Mouse (Mus musculus) limb, embryonic 10.5 days (tissue): Measurements from ENCODE around the gene Dcaf8. TPM values are rescaled to one million over a fixed set of nuclear protein-coding genes. Genes with fewer than 3 reads are reported as not detected.

Experiments used
- DNase-seq: peaks from one replicate; pipeline ENCODE4 v3.0.0-alpha.2; 2017; ENCODE audit warnings: low spot score
- H3K27ac ChIP-seq: fragments of 300-500 bp; sonication (generic); 2 replicates; pipeline ENCODE4 v1.5.1; 2016; ENCODE audit warnings: mild to moderate bottlenecking
- H3K27me3 ChIP-seq: fragments of 300-500 bp; sonication (generic); 2 replicates; pipeline ENCODE4 v1.6.1; 2016; ENCODE audit warnings: low read depth, mild to moderate bottlenecking; ENCODE audit not compliant: poor library complexity, severe bottlenecking
- H3K36me3 ChIP-seq: fragments of 300-500 bp; sonication (generic); 2 replicates; pipeline ENCODE4 v1.6.1; 2016; ENCODE audit warnings: mild to moderate bottlenecking, moderate library complexity
- H3K4me1 ChIP-seq: fragments of 300-500 bp; sonication (generic); 2 replicates; pipeline ENCODE4 v1.6.1; 2016
- H3K4me3 ChIP-seq: fragments of 300-500 bp; sonication (generic); 2 replicates; pipeline ENCODE4 v1.5.1; 2016; ENCODE audit warnings: mild to moderate bottlenecking, moderate library complexity
- H3K9me3 ChIP-seq: fragments of 300-500 bp; sonication (generic); replicated peaks from 2 replicates; pipeline ENCODE4 v1.6.1; 2016; ENCODE audit warnings: mild to moderate bottlenecking
- WGBS: fragments of 180-500 bp; shearing (Covaris S2); methylation state at CpG from one replicate; pipeline ENCODE4 v1.1.7; 2016; 5-methylcytosine and 5-hydroxymethylcytosine counted together
- polyA plus RNA-seq: library from polyadenylated mRNA; unstranded; fragments of >200 nt; fragmentation: Nextera tagmentation; extraction: Ambion mirVana; gene quantifications from 2 replicates; pipeline ENCODE4 v1.2.1, GENCODE M21; 2016

Dcaf8 gene
- polyA plus RNA-seq, 1 experiment from 2014 or later, result 156 TPM

- H3K27ac ChIP-seq, result no peak overlapping the region
- peaks cover 56% of the 10 kb centered on the region for H3K36me3 ChIP-seq
- DNase-seq, result no peak
- WGBS, result 91% methylated on average over 15 of the region's 15 CpGs
- H3K9me3 ChIP-seq, result no peaks in the 10 kb centered on the region
- no peak overlapping the region for H3K4me3 ChIP-seq
- no peaks in the 10 kb centered on the region for H3K27me3 ChIP-seq
- peaks cover 13% of the 10 kb centered on the region for H3K4me1 ChIP-seq
These were observed 19.3 kb upstream of the Dcaf8 start for GRCm38 (mm10) chr1:172128563-172128962.

- no peak overlapping the region for H3K4me3 ChIP-seq
- peaks cover 58% of the 10 kb centered on the region for H3K36me3 ChIP-seq
- WGBS, result 84% methylated on average over 2 of the region's 2 CpGs
- H3K9me3 ChIP-seq, result no peaks in the 10 kb centered on the region
- H3K27me3 ChIP-seq, result no peaks in the 10 kb centered on the region
- H3K4me1 ChIP-seq, result peaks cover 13% of the 10 kb centered on the region
- no peak overlapping the region for H3K27ac ChIP-seq
- DNase-seq, result no peak
These were observed 18.8 kb upstream of the Dcaf8 start for GRCm38 (mm10) chr1:172129108-172129507.

GRCm38 (mm10) chr1:172129780-172130179, 18.1 kb upstream of the Dcaf8 start:
- H3K36me3 ChIP-seq, result peaks cover 65% of the 10 kb centered on the region
- no peak overlapping the region for H3K27ac ChIP-seq
- H3K9me3 ChIP-seq, result no peaks in the 10 kb centered on the region
- peaks cover 13% of the 10 kb centered on the region for H3K4me1 ChIP-seq
- WGBS, result 93% methylated on average over 5 of the region's 5 CpGs
- DNase-seq, result no peak
- H3K27me3 ChIP-seq, result no peaks in the 10 kb centered on the region
- no peak overlapping the region for H3K4me3 ChIP-seq

- WGBS, result 77% methylated on average over 7 of the region's 7 CpGs
These were observed 15.6 kb upstream of the Dcaf8 start for GRCm38 (mm10) chr1:172132319-172132718.

GRCm38 (mm10) chr1:172133535-172133934, 14.3 kb upstream of the Dcaf8 start:
- peaks cover 82% of the 10 kb centered on the region for H3K36me3 ChIP-seq
- H3K4me3 ChIP-seq, result no peak overlapping the region
- H3K9me3 ChIP-seq, result no peaks in the 10 kb centered on the region
- no peak overlapping the region for H3K27ac ChIP-seq
- DNase-seq, result no peak
- 89% methylated on average over 7 of the region's 7 CpGs for WGBS
- peaks cover 7% of the 10 kb centered on the region for H3K4me1 ChIP-seq
- no peaks in the 10 kb centered on the region for H3K27me3 ChIP-seq

More at GRCm38 (mm10) chr1:172132319-172132718, 15.6 kb upstream of the Dcaf8 start:
- H3K9me3 ChIP-seq, result no peaks in the 10 kb centered on the region
- peaks cover 86% of the 10 kb centered on the region for H3K36me3 ChIP-seq
- no peaks in the 10 kb centered on the region for H3K27me3 ChIP-seq
- H3K27ac ChIP-seq, result no peak overlapping the region
- H3K4me3 ChIP-seq, result no peak overlapping the region
- H3K4me1 ChIP-seq, result peaks cover 11% of the 10 kb centered on the region
- DNase-seq, result no peak

GRCm38 (mm10) chr1:172134072-172134471, 13.8 kb upstream of the Dcaf8 start:
- H3K4me1 ChIP-seq, result peaks cover 6% of the 10 kb centered on the region; the same call in 1 of the 2 replicates
- DNase-seq, result no peak
- 91% methylated on average over 4 of the region's 4 CpGs for WGBS
- no peak overlapping the region for H3K4me3 ChIP-seq
- H3K9me3 ChIP-seq, result no peaks in the 10 kb centered on the region
- no peak overlapping the region for H3K27ac ChIP-seq
- H3K36me3 ChIP-seq, result peaks cover 77% of the 10 kb centered on the region
- H3K27me3 ChIP-seq, result no peaks in the 10 kb centered on the region

- Histone ChIP-seq H3K9me3 (no peaks in the 10 kb centered on the region), H3K27ac (no peak overlapping the region), H3K4me1 (peaks cover 10% of the 10 kb centered on the region; the same call in 1 of the 2 replicates), H3K4me3 (no peak overlapping the region), H3K36me3 (peaks cover 17% of the 10 kb centered on the region), H3K27me3 (no peaks in the 10 kb centered on the region)
- WGBS, result 82% methylated on average over 2 of the region's 2 CpGs
- no peak for DNase-seq
These were observed 7.7 kb upstream of the Dcaf8 start for GRCm38 (mm10) chr1:172140160-172140559.

GRCm38 (mm10) chr1:172140825-172141224, 7.1 kb upstream of the Dcaf8 start:
- WGBS, result 86% methylated on average over 1 of the region's 1 CpGs
- Histone ChIP-seq H3K4me3 (no peak overlapping the region), H3K27ac (no peak overlapping the region), H3K27me3 (no peaks in the 10 kb centered on the region), H3K36me3 (peaks cover 10% of the 10 kb centered on the region), H3K9me3 (no peaks in the 10 kb centered on the region), H3K4me1 (peaks cover 10% of the 10 kb centered on the region; the same call in 1 of the 2 replicates)
- no peak for DNase-seq

- WGBS, result 81% methylated on average over 3 of the region's 3 CpGs
- H3K27me3 ChIP-seq, result no peaks in the 10 kb centered on the region
- H3K27ac ChIP-seq, result no peak overlapping the region
These were observed 6.4 kb upstream of the Dcaf8 start for GRCm38 (mm10) chr1:172141529-172141928.

GRCm38 (mm10) chr1:172143570-172143969, 4.3 kb upstream of the Dcaf8 start:
- H3K9me3 ChIP-seq, result no peaks in the 10 kb centered on the region
- DNase-seq, result no peak
- no peaks in the 10 kb centered on the region for H3K27me3 ChIP-seq
- 45% methylated on average over 1 of the region's 1 CpGs for WGBS
- no peaks in the 10 kb centered on the region for H3K36me3 ChIP-seq
- peaks cover 15% of the 10 kb centered on the region for H3K4me1 ChIP-seq
- H3K27ac ChIP-seq, result no peak overlapping the region
- H3K4me3 ChIP-seq, result no peak overlapping the region

More at GRCm38 (mm10) chr1:172141529-172141928, 6.4 kb upstream of the Dcaf8 start:
- H3K4me3 ChIP-seq, result no peak overlapping the region
- DNase-seq, result no peak
- no peaks in the 10 kb centered on the region for H3K9me3 ChIP-seq
- peaks cover 10% of the 10 kb centered on the region; the same call in 1 of the 2 replicates for H3K4me1 ChIP-seq
- peaks cover 3% of the 10 kb centered on the region for H3K36me3 ChIP-seq

GRCm38 (mm10) chr1:172148279-172148954, 533 bp downstream of the Dcaf8 start:
- Histone ChIP-seq H3K36me3 (peaks cover 36% of the 10 kb centered on the region), H3K4me1 (peaks cover 20% of the 10 kb centered on the region), H3K4me3 (peak overlapping the region; percentile 72), H3K27me3 (no peaks in the 10 kb centered on the region), H3K9me3 (no peaks in the 10 kb centered on the region), H3K27ac (peak overlapping the region; percentile 98)
- under 1% methylated on average over 40 of the region's 40 CpGs for WGBS
- DNase-seq, result peak; percentile 78

- peak overlapping the region; percentile 98 for H3K27ac ChIP-seq
- peaks cover 43% of the 10 kb centered on the region for H3K36me3 ChIP-seq
- peak overlapping the region; percentile 72 for H3K4me3 ChIP-seq
- no peaks in the 10 kb centered on the region for H3K27me3 ChIP-seq
- no peak for DNase-seq
- 27% methylated on average over 19 of the region's 19 CpGs for WGBS
- no peaks in the 10 kb centered on the region for H3K9me3 ChIP-seq
- H3K4me1 ChIP-seq, result peaks cover 20% of the 10 kb centered on the region
These were observed 1.3 kb downstream of the Dcaf8 start for GRCm38 (mm10) chr1:172148955-172149815.

GRCm38 (mm10) chr1:172154536-172154935, 6.7 kb downstream of the Dcaf8 start:
- 97% methylated on average over 3 of the region's 3 CpGs for WGBS
- no peak for DNase-seq
- Histone ChIP-seq H3K4me3 (no peak overlapping the region), H3K4me1 (peaks cover 7% of the 10 kb centered on the region), H3K9me3 (no peaks in the 10 kb centered on the region), H3K27me3 (no peaks in the 10 kb centered on the region), H3K36me3 (peaks cover 80% of the 10 kb centered on the region), H3K27ac (no peak overlapping the region)
